Mouse (Mus musculus) CH12.LX (cell line): ENCODE measurements at regions not wholly inside any gene's neighbourhood (a gene's known extent, or its start where the extent isn't known, plus 50 kb on each side); places are given as distances from the start of the nearest gene placed in this dataset.
A peak's percentile ranks its signal among the peaks of the same experiment; 100 is the strongest.

Experiments used
- DNase-seq: peaks from one replicate; pipeline ENCODE4 v3.0.0-alpha.2; 2013; ENCODE audit errors: extremely low read depth
- H3K27ac ChIP-seq: 2 replicates; pipeline ENCODE4 v1.5.1; 2012; ENCODE audit warnings: low read depth, mild to moderate bottlenecking, control low read depth, moderate library complexity; ENCODE audit not compliant: insufficient read depth
- H3K27me3 ChIP-seq: replicated peaks from 2 replicates; pipeline ENCODE3; 2012; ENCODE audit warnings: inconsistent platforms
- H3K36me3 ChIP-seq, 2 experiments: replicated peaks in 1 of 2; 2 replicates each; pipeline versions ENCODE3 to v1.6.1; 2012; ENCODE audit warnings: inconsistent platforms in 1 of 2, low read length in 1 of 2, mild to moderate bottlenecking in 1 of 2, mixed read lengths in 1 of 2, moderate library complexity in 1 of 2; ENCODE audit not compliant: control insufficient read depth in 1 of 2, insufficient read depth in 1 of 2
- H3K4me1 ChIP-seq, 2 experiments: 2 replicates each; pipeline ENCODE4 v1.6.1; 2012; ENCODE audit warnings: inconsistent platforms in 1 of 2, moderate library complexity in 1 of 2; ENCODE audit not compliant: insufficient read depth in 2 of 2, control insufficient read depth in 1 of 2
- H3K4me2 ChIP-seq: 2 replicates; pipeline ENCODE4 v1.6.1; 2012; ENCODE audit warnings: low read depth, mild to moderate bottlenecking, control low read depth; ENCODE audit not compliant: poor library complexity, insufficient read depth, severe bottlenecking
- H3K4me3 ChIP-seq, 3 experiments: fragments of 150-350 bp in 1 of 3; sonication (generic) in 1 of 3; replicated peaks in 1 of 3; 2 replicates each; pipeline versions ENCODE3 to v1.5.1; 2011 to 2012; ENCODE audit warnings: low read depth in 2 of 3, low read length in 2 of 3, mild to moderate bottlenecking in 2 of 3, moderate library complexity in 2 of 3, control low read depth in 1 of 3, improper control_type of control experiment in 1 of 3, inconsistent platforms in 1 of 3, mixed read lengths in 1 of 3; ENCODE audit not compliant: poor library complexity in 1 of 3
- H3K79me2 ChIP-seq: replicated peaks from 2 replicates; pipeline ENCODE4 v1.6.1; 2012; ENCODE audit warnings: mild to moderate bottlenecking, moderate library complexity; ENCODE audit not compliant: control insufficient read depth, poor library complexity, insufficient read depth, severe bottlenecking; ENCODE audit errors: extremely low read depth
- H3K9ac ChIP-seq: 2 replicates; pipeline ENCODE4 v1.6.1; 2012; ENCODE audit warnings: low read depth, mild to moderate bottlenecking, control low read depth, moderate library complexity; ENCODE audit not compliant: insufficient read depth
- H3K9me3 ChIP-seq: replicated peaks from 2 replicates; pipeline ENCODE3; 2012; ENCODE audit warnings: low read length, inconsistent platforms, mixed read lengths
- BHLHE40 ChIP-seq: IDR thresholded peaks from 2 replicates; pipeline ENCODE4 v1.6.1; 2011; ENCODE audit warnings: mild to moderate bottlenecking, low read depth, low read length, improper control_type of control experiment
- CHD2 ChIP-seq: IDR thresholded peaks from 2 replicates; pipeline ENCODE4 v1.6.1; 2011; ENCODE audit warnings: low read length, improper control_type of control experiment
- E2F4 ChIP-seq: IDR thresholded peaks from 2 replicates; pipeline ENCODE4 v1.6.1; 2011; ENCODE audit warnings: low read depth, low read length, improper control_type of control experiment; ENCODE audit not compliant: insufficient replicate concordance
- EP300 ChIP-seq: IDR thresholded peaks from 2 replicates; pipeline ENCODE4 v1.6.1; 2011; ENCODE audit warnings: low read length, improper control_type of control experiment
- ETS1 ChIP-seq: conservative IDR thresholded peaks from 2 replicates; pipeline ENCODE4 v1.6.1; 2012; ENCODE audit warnings: low read depth, mild to moderate bottlenecking, inconsistent platforms, low read length, improper control_type of control experiment, moderate library complexity
- GABPA ChIP-seq: IDR thresholded peaks from 2 replicates; pipeline ENCODE4 v1.6.1; 2012; ENCODE audit warnings: low read depth, low read length, improper control_type of control experiment, inconsistent platforms; ENCODE audit not compliant: insufficient replicate concordance
- HCFC1 ChIP-seq: IDR thresholded peaks from 2 replicates; pipeline ENCODE4 v1.6.1; 2012; ENCODE audit warnings: low read depth, mild to moderate bottlenecking, inconsistent platforms, low read length, improper control_type of control experiment
- IRF4 ChIP-seq: IDR thresholded peaks from 2 replicates; pipeline ENCODE4 v1.6.1; 2014; ENCODE audit warnings: low read depth, mild to moderate bottlenecking, inconsistent platforms, low read length, improper control_type of control experiment
- KAT2A ChIP-seq: IDR thresholded peaks from 2 replicates; pipeline ENCODE4 v1.6.1; 2012; ENCODE audit warnings: low read length, improper control_type of control experiment, inconsistent platforms; ENCODE audit not compliant: insufficient replicate concordance
- MAFK ChIP-seq: IDR thresholded peaks from 2 replicates; pipeline ENCODE4 v1.6.1; 2011; ENCODE audit warnings: low read length, improper control_type of control experiment; ENCODE audit not compliant: insufficient replicate concordance
- MAX ChIP-seq: IDR thresholded peaks from 2 replicates; pipeline ENCODE4 v1.6.1; 2011; ENCODE audit warnings: low read length, improper control_type of control experiment
- MAZ ChIP-seq: IDR thresholded peaks from 2 replicates; pipeline ENCODE4 v1.6.1; 2012; ENCODE audit warnings: low read depth, mild to moderate bottlenecking, inconsistent platforms, low read length, improper control_type of control experiment, moderate library complexity
- MEF2A ChIP-seq: IDR thresholded peaks from 2 replicates; pipeline ENCODE4 v1.6.1; 2014; ENCODE audit warnings: low read depth, mild to moderate bottlenecking, inconsistent platforms, low read length, improper control_type of control experiment, borderline replicate concordance
- MXI1 ChIP-seq: IDR thresholded peaks from 2 replicates; pipeline ENCODE4 v1.6.1; 2011; ENCODE audit warnings: mild to moderate bottlenecking, low read depth, low read length, improper control_type of control experiment
- NELFE ChIP-seq: IDR thresholded peaks from 2 replicates; pipeline ENCODE4 v1.6.1; 2011; ENCODE audit warnings: low read depth, low read length, improper control_type of control experiment
- NRF1 ChIP-seq: IDR thresholded peaks from 2 replicates; pipeline ENCODE4 v1.6.1; 2014; ENCODE audit warnings: low read depth, mild to moderate bottlenecking, inconsistent platforms, low read length, improper control_type of control experiment, moderate library complexity
- POLR2A ChIP-seq: IDR thresholded peaks from 2 replicates; pipeline ENCODE4 v1.6.1; 2011; ENCODE audit warnings: low read depth, mild to moderate bottlenecking, improper control_type of control experiment, low read length
- POLR2AphosphoS2 ChIP-seq: IDR thresholded peaks from 2 replicates; pipeline ENCODE4 v1.6.1; 2011; ENCODE audit warnings: low read depth, low read length, improper control_type of control experiment
- RAD21 ChIP-seq: IDR thresholded peaks from 2 replicates; pipeline ENCODE4 v1.6.1; 2011; ENCODE audit warnings: low read depth, mild to moderate bottlenecking, low read length, improper control_type of control experiment, moderate library complexity
- RCOR1 ChIP-seq: conservative IDR thresholded peaks from 2 replicates; pipeline ENCODE4 v1.6.1; 2012; ENCODE audit warnings: low read depth, mild to moderate bottlenecking, inconsistent platforms, low read length, improper control_type of control experiment
- SMC3 ChIP-seq: IDR thresholded peaks from 2 replicates; pipeline ENCODE4 v1.6.1; 2011; ENCODE audit warnings: low read depth, low read length, improper control_type of control experiment
- USF1 ChIP-seq: IDR thresholded peaks from 2 replicates; pipeline ENCODE4 v1.6.1; 2014; ENCODE audit warnings: low read depth, mild to moderate bottlenecking, inconsistent platforms, low read length, improper control_type of control experiment
- USF2 ChIP-seq: conservative IDR thresholded peaks from 2 replicates; pipeline ENCODE4 v1.6.1; 2011; ENCODE audit warnings: low read depth, low read length, improper control_type of control experiment
- ZC3H11A ChIP-seq: IDR thresholded peaks from 2 replicates; pipeline ENCODE4 v1.6.1; 2012; ENCODE audit warnings: low read depth, mild to moderate bottlenecking, inconsistent platforms, low read length, improper control_type of control experiment
- ZNF384 ChIP-seq: IDR thresholded peaks from 2 replicates; pipeline ENCODE4 v1.6.1; 2012; ENCODE audit warnings: low read depth, low read length, improper control_type of control experiment, inconsistent platforms
- dilution Hi-C: fragments of 300-500 bp; cut with MboI; formaldehyde crosslinking; loops from 2 replicates; pipeline ENCODE4 v1.14.3; 2020; ENCODE audit warnings: low sequenced_read_pairs; ENCODE audit not compliant: extremely low pct_unique_long_range_greater_than_20kb, extremely low pct_ligation_motif_present
- in situ Hi-C: fragments of 300-500 bp; cut with MboI; formaldehyde crosslinking; loops from 3 replicates; pipeline ENCODE4 v1.14.3; 2019; ENCODE audit warnings: low sequenced_read_pairs, low pct_ligation_motif_present, low pct_unique_long_range_greater_than_20kb, mixed read lengths

GRCm38 (mm10) chr3:126292830-126293229 lies 70.7 kb upstream of the Arsj start:
- TF ChIP-seq ZNF384 (no peak), CHD2 (no peak), ETS1 (no peak), SMC3 (no peak), GABPA (no peak), MAZ (no peak), USF2 (no peak), RAD21 (no peak), POLR2A (no peak), E2F4 (no peak), NELFE (no peak), HCFC1 (no peak), EP300 (no peak), KAT2A (no peak), USF1 (no peak)
- TF ChIP-seq, all 38 proteins: peak for 0
- in situ Hi-C loops = no loop called here
- no peak overlapping the region for H3K27ac ChIP-seq
- dilution Hi-C loops = no loop called here
- no peak overlapping the region for H3K4me3 ChIP-seq
- no peaks in the 10 kb centered on the region for H3K79me2 ChIP-seq
- DNase-seq = no peak
- no peaks in the 10 kb centered on the region for H3K4me1 ChIP-seq
- no peaks in the 10 kb centered on the region for H3K36me3 ChIP-seq
- no peaks in the 10 kb centered on the region for H3K27me3 ChIP-seq
- no peak overlapping the region for H3K9ac ChIP-seq
- H3K9me3 ChIP-seq = no peaks in the 10 kb centered on the region
- H3K4me2 ChIP-seq = peak overlapping the region; percentile 36; the same call in 1 of the 2 replicates

- Histone ChIP-seq H3K4me2 (no peak overlapping the region), H3K79me2 (no peaks in the 10 kb centered on the region)
Measured at GRCm38 (mm10) chr3:126293645-126294044, 69.8 kb upstream of the Arsj start.

GRCm38 (mm10) chr3:126295932-126296331 lies 67.6 kb upstream of the Arsj start:
- Histone ChIP-seq H3K36me3 (no peaks in the 10 kb centered on the region), H3K9ac (no peak overlapping the region), H3K27ac (no peak overlapping the region), H3K9me3 (no peaks in the 10 kb centered on the region), H3K27me3 (no peaks in the 10 kb centered on the region), H3K4me1 (no peaks in the 10 kb centered on the region), H3K79me2 (no peaks in the 10 kb centered on the region), H3K4me2 (no peak overlapping the region), H3K4me3 (no peak overlapping the region)
- dilution Hi-C loops = no loop called here
- in situ Hi-C loops = no loop called here
- no peak for TF ChIP-seq BHLHE40
- no peak for TF ChIP-seq SMC3
- no peak for TF ChIP-seq NELFE
- no peak for TF ChIP-seq MAFK
- TF ChIP-seq MAZ = no peak
- no peak for TF ChIP-seq MEF2A
- TF ChIP-seq RCOR1 = no peak
- TF ChIP-seq ZC3H11A = no peak
- TF ChIP-seq POLR2AphosphoS2 = no peak
- TF ChIP-seq KAT2A = no peak
- TF ChIP-seq USF1 = no peak
- TF ChIP-seq EP300 = no peak
- TF ChIP-seq NRF1 = no peak
- no peak for TF ChIP-seq MAX
- no peak for TF ChIP-seq ZNF384
- no peak for TF ChIP-seq IRF4
- TF ChIP-seq MXI1 = no peak
- TF ChIP-seq, all 38 proteins: peak for 0
- no peak for DNase-seq

More at GRCm38 (mm10) chr3:126293645-126294044, 69.8 kb upstream of the Arsj start:
- TF ChIP-seq HCFC1 (no peak), MXI1 (no peak)
- dilution Hi-C loops (no loop called here), in situ Hi-C loops (no loop called here)
- no peak overlapping the region for H3K27ac ChIP-seq
- no peaks in the 10 kb centered on the region for H3K9me3 ChIP-seq
- no peaks in the 10 kb centered on the region for H3K4me1 ChIP-seq
- H3K36me3 ChIP-seq = no peaks in the 10 kb centered on the region
- no peaks in the 10 kb centered on the region for H3K27me3 ChIP-seq
- peak; percentile 2 for DNase-seq
- H3K9ac ChIP-seq = no peak overlapping the region
- H3K4me3 ChIP-seq = no peak overlapping the region
